Comparison of ENCODE assay signal across 17 mouse cellular contexts in genomic region chr16:67578842-67579517, GRCm38 (mm10). TPM values are rescaled to one million over a fixed set of nuclear protein-coding genes. Genes with fewer than 3 reads are reported as not detected.
A peak's percentile ranks its signal among the peaks of the same experiment; 100 is the strongest.
DNase-seq lines count a peak whose midpoint lies in the region; ATAC-seq lines count a peak whose summit lies in the region.
"Had no signal": no experiment of that assay in that cellular context is flagged by ENCODE, and none has a peak within 500 bp of the region (broad histone marks: within the 10 kb centered on the region; RNA-seq: fewer than 3 reads in every experiment).

No protein-coding gene starts in this region.

- no peak overlapping the region for H3K9ac ChIP-seq in hindbrain, embryonic 16.5 days (ENCODE audit: low read depth, low read length)
- no peak overlapping the region for H3K9ac ChIP-seq in hindbrain, embryonic 11.5 days (ENCODE audit: low read depth, low read length)
- H3K9ac ChIP-seq: embryonic facial prominence, embryonic 15.5 days had no signal

- H3K4me3 ChIP-seq in hindbrain, embryonic 16.5 days (ENCODE audit: low read length) = no peak overlapping the region
- no peak overlapping the region for H3K4me3 ChIP-seq in hindbrain, embryonic 11.5 days (ENCODE audit: low read depth, low read length)
- H3K4me3 ChIP-seq: embryonic facial prominence, embryonic 15.5 days; heart, embryonic 10.5 days had no signal

- H3K9me3 ChIP-seq in hindbrain, embryonic 16.5 days (ENCODE audit: control insufficient read depth, low read length) = no peaks in the 10 kb centered on the region
- H3K9me3 ChIP-seq in hindbrain, embryonic 11.5 days (ENCODE audit: control insufficient read depth, low read length) = no peaks in the 10 kb centered on the region
- H3K9me3 ChIP-seq: embryonic facial prominence, embryonic 15.5 days; heart, embryonic 10.5 days had no signal

- H3K27me3 ChIP-seq in hindbrain, embryonic 16.5 days (replicated peaks; ENCODE audit: control insufficient read depth, insufficient read depth, low read length) = no peaks in the 10 kb centered on the region
- no peaks in the 10 kb centered on the region for H3K27me3 ChIP-seq in hindbrain, embryonic 11.5 days (ENCODE audit: control insufficient read depth, insufficient read depth, low read length)
- H3K27me3 ChIP-seq: embryonic facial prominence, embryonic 15.5 days had no signal

- peak; percentile 28 for DNase-seq in cerebellum, adult 9-11 months
- no peak for DNase-seq in cerebellum, adult 11 months
- DNase-seq in hindbrain, embryonic 11.5 days (ENCODE audit: low spot score) = no peak
- peak; percentile 43 for DNase-seq in right cerebral cortex, adult 18-20 months
- no peak for DNase-seq in right cerebral cortex, postnatal 36 days (ENCODE audit: low spot score in 2 of 2)
- DNase-seq in urinary bladder, postnatal 4 days (ENCODE audit: low spot score in 2 of 2) = no peak
- no peak for DNase-seq in natural killer cell, adult 2 months (ENCODE audit: low spot score in 2 of 2)
- DNase-seq: adrenal gland, postnatal 36 days; gastrocnemius, postnatal 36 days; kidney, adult 9 months; lung, adult 2 months had no signal

- H3K4me1 ChIP-seq in hindbrain, embryonic 16.5 days (ENCODE audit: control insufficient read depth, insufficient read depth, low read depth, low read length) = no peaks in the 10 kb centered on the region
- H3K4me1 ChIP-seq in hindbrain, embryonic 11.5 days (replicated peaks; ENCODE audit: control insufficient read depth, insufficient read depth, low read length) = no peaks in the 10 kb centered on the region
- H3K4me1 ChIP-seq: embryonic facial prominence, embryonic 15.5 days; heart, embryonic 10.5 days had no signal

- WGBS in hindbrain, embryonic 16.5 days = 79% methylated on average over 11 of the region's 11 CpGs
- WGBS in hindbrain, embryonic 11.5 days = 89% methylated on average over 11 of the region's 11 CpGs

- no peak overlapping the region for H3K4me2 ChIP-seq in hindbrain, embryonic 16.5 days (ENCODE audit: low read length)
- no peak overlapping the region for H3K4me2 ChIP-seq in hindbrain, embryonic 11.5 days (replicated peaks; ENCODE audit: low read depth, low read length)
- H3K4me2 ChIP-seq: embryonic facial prominence, embryonic 15.5 days had no signal

- H3K36me3 ChIP-seq in hindbrain, embryonic 16.5 days (ENCODE audit: control insufficient read depth, insufficient read depth, low read length) = no peaks in the 10 kb centered on the region
- H3K36me3 ChIP-seq in hindbrain, embryonic 11.5 days (ENCODE audit: control insufficient read depth, insufficient read depth, low read length) = no peaks in the 10 kb centered on the region
- H3K36me3 ChIP-seq: embryonic facial prominence, embryonic 15.5 days; heart, embryonic 10.5 days had no signal

- ATAC-seq in hindbrain, embryonic 16.5 days = 0 out of 2 replicates have a peak, but pooled peaks have one; percentile 30
- no peak for ATAC-seq in hindbrain, embryonic 11.5 days (ENCODE audit: low FRiP score)
- ATAC-seq: inflammation-experienced regulatory T-cells, adult 6 months; Patski had no signal

- H3K27ac ChIP-seq in hindbrain, embryonic 16.5 days (ENCODE audit: low read depth, low read length) = no peak overlapping the region
- H3K27ac ChIP-seq in hindbrain, embryonic 11.5 days (ENCODE audit: low read depth, low read length) = no peak overlapping the region
- H3K27ac ChIP-seq: embryonic facial prominence, embryonic 15.5 days; heart, embryonic 10.5 days; macrophage had no signal

RNA-seq across cellular contexts. Expression of gene Cadm2, which starts 41.7 kb away (rescaled TPM):
- polyA plus RNA-seq in hindbrain, embryonic 16.5 days (2015; fragmentation: Nextera tagmentation; extraction: Ambion mirVana) = 33.6 and 61.1 TPM in 2 replicates
- polyA plus RNA-seq in hindbrain, embryonic 11.5 days (2014; fragmentation: Nextera tagmentation; extraction: Ambion mirVana) = 3.7 and 4.2 TPM in 2 replicates
- polyA plus RNA-seq: macrophage had no signal

Comparison
In these comparisons a context has a peak if more than half of its experiments do, and no peak if none do; other contexts are left out.
1. DNase-seq: peak in cerebellum, adult 9-11 months (single experiment) and right cerebral cortex, adult 18-20 months (single experiment); none in cerebellum, adult 11 months (single experiment), hindbrain, embryonic 11.5 days (single experiment), right cerebral cortex, postnatal 36 days (0 of 2), urinary bladder, postnatal 4 days (0 of 2) and natural killer cell, adult 2 months (0 of 2).